Mouse (Mus musculus): ENCODE results near the gene Armc7.
"Not testable (repeated sequence)": the region's sequence is repeated elsewhere in the genome, so short reads cannot be mapped to it uniquely, and the experiment has no call there.

Armc7 gene

GRCm38 (mm10) chr11:115454822-115455221 lies 20.6 kb upstream of the Armc7 start:
- DNase-seq (ENCODE audit: low read depth, low spot score) = not testable (repeated sequence)

GRCm38 (mm10) chr11:115455619-115456018 lies 19.8 kb upstream of the Armc7 start:
- DNase-seq (ENCODE audit: low read depth, low spot score) = no peak

GRCm38 (mm10) chr11:115456182-115456581 lies 19.3 kb upstream of the Armc7 start:
- no peak for DNase-seq (ENCODE audit: low read depth, low spot score)

GRCm38 (mm10) chr11:115457405-115457804 lies 18.1 kb upstream of the Armc7 start:
- no peak for DNase-seq (ENCODE audit: low read depth, low spot score)

- no peak for DNase-seq (ENCODE audit: low read depth, low spot score)
These were observed 14.5 kb upstream of the Armc7 start for GRCm38 (mm10) chr11:115460976-115461375.

- DNase-seq (ENCODE audit: low read depth, low spot score) = no peak
These were observed 13.6 kb upstream of the Armc7 start for GRCm38 (mm10) chr11:115461846-115462242.

- peak; percentile 53 for DNase-seq (ENCODE audit: low read depth, low spot score)
These were observed 13.1 kb upstream of the Armc7 start, which contains the start of gene Slc16a5 for GRCm38 (mm10) chr11:115462243-115462891. TSS of gene Slc16a5 (plus strand) at chr11:115462474.

- DNase-seq (ENCODE audit: low read depth, low spot score) = no peak
These were observed 12.1 kb upstream of the Armc7 start for GRCm38 (mm10) chr11:115463397-115463796.

GRCm38 (mm10) chr11:115464851-115465250 lies 10.6 kb upstream of the Armc7 start:
- no peak for DNase-seq (ENCODE audit: low read depth, low spot score)

GRCm38 (mm10) chr11:115467217-115467618 lies 8.2 kb upstream of the Armc7 start:
- DNase-seq (ENCODE audit: low read depth, low spot score) = no peak

GRCm38 (mm10) chr11:115472183-115472582 lies 3.3 kb upstream of the Armc7 start:
- no peak for DNase-seq (ENCODE audit: low read depth, low spot score)

- DNase-seq (ENCODE audit: low read depth, low spot score) = peak; percentile 91
These were observed 1.7 kb upstream of the Armc7 start for GRCm38 (mm10) chr11:115473626-115474275.

GRCm38 (mm10) chr11:115475758-115476237 lies 331 bp downstream of the Armc7 start:
- DNase-seq (ENCODE audit: low read depth, low spot score) = no peak

- DNase-seq (ENCODE audit: low read depth, low spot score) = not testable (repeated sequence)
These were observed 1.2 kb downstream of the Armc7 start for GRCm38 (mm10) chr11:115476630-115477029.

GRCm38 (mm10) chr11:115477388-115477787 lies 1.9 kb downstream of the Armc7 start:
- not testable (repeated sequence) for DNase-seq (ENCODE audit: low read depth, low spot score)

GRCm38 (mm10) chr11:115478296-115478938 lies 3.0 kb downstream of the Armc7 start:
- DNase-seq (ENCODE audit: low read depth, low spot score) = no peak

GRCm38 (mm10) chr11:115481553-115482259 lies 6.2 kb downstream of the Armc7 start:
- DNase-seq (ENCODE audit: low read depth, low spot score) = no peak

- DNase-seq (ENCODE audit: low read depth, low spot score) = no peak
These were observed 7.8 kb downstream of the Armc7 start for GRCm38 (mm10) chr11:115483278-115483677.

GRCm38 (mm10) chr11:115483726-115484125 lies 8.3 kb downstream of the Armc7 start:
- DNase-seq (ENCODE audit: low read depth, low spot score) = peak; percentile 73

GRCm38 (mm10) chr11:115485155-115485554 lies 9.7 kb downstream of the Armc7 start:
- no peak for DNase-seq (ENCODE audit: low read depth, low spot score)

- no peak for DNase-seq (ENCODE audit: low read depth, low spot score)
These were observed 13.2 kb downstream of the Armc7 start for GRCm38 (mm10) chr11:115488551-115489104.
